Comparison of ENCODE assay signal across 10 mouse cellular contexts in the genomic region with DNA sequence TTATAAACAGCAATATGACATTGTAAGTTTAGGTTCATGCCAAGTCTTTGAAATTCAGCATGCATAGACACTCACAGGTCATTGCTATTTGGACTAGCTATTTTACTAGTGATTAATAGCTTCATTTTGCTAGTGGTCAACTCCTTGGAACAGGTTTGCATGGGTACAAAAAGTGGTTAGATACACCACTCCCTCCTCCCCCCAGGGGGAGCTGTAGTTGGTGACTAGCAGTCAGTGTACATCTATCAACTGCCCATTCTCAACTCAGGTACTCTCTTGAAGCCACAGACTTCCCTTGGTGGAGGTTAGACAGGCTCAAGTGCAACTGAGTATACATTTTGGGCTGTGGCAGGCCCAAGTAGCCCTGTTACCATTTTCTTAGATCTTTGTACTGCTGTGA.
"Had no signal": no experiment of that assay in that cellular context is flagged by ENCODE, and none has a peak within 500 bp of the region (broad histone marks: within the 10 kb centered on the region; RNA-seq: fewer than 3 reads in every experiment).

No protein-coding gene starts in this region.

- H3K27me3 ChIP-seq: kidney, embryonic 15.5 days; limb, embryonic 15.5 days; liver, embryonic 13.5 days; neural tube, embryonic 15.5 days had no signal

- H3K4me2 ChIP-seq: kidney, embryonic 15.5 days; limb, embryonic 15.5 days; liver, embryonic 13.5 days; neural tube, embryonic 15.5 days had no signal

- H3K27ac ChIP-seq: kidney, embryonic 15.5 days; limb, embryonic 15.5 days; liver, embryonic 13.5 days; neural tube, embryonic 15.5 days had no signal

- DNase-seq: liver, embryonic 13.5 days; lung, adult 18-20 months; midbrain, embryonic 14.5 days; right cerebral cortex, adult 18-20 months; thymus, adult 2 months; thymus, postnatal 25 days had no signal

- H3K4me3 ChIP-seq: kidney, embryonic 15.5 days; limb, embryonic 15.5 days; liver, embryonic 13.5 days; myocyte; neural tube, embryonic 15.5 days had no signal

- H3K9me3 ChIP-seq: kidney, embryonic 15.5 days; limb, embryonic 15.5 days; liver, embryonic 13.5 days; neural tube, embryonic 15.5 days had no signal

- H3K9ac ChIP-seq: kidney, embryonic 15.5 days; limb, embryonic 15.5 days; liver, embryonic 13.5 days; neural tube, embryonic 15.5 days had no signal

- H3K4me1 ChIP-seq: kidney, embryonic 15.5 days; liver, embryonic 13.5 days; neural tube, embryonic 15.5 days had no signal

- H3K36me3 ChIP-seq: kidney, embryonic 15.5 days; liver, embryonic 13.5 days had no signal
